Mouse (Mus musculus) naive thymus-derived CD4-positive, alpha-beta T cell, adult 2 months (primary cell): ENCODE data around the gene Ppp5c.

Source experiments
- DNase-seq: peaks from one replicate; pipeline ENCODE4 v3.0.0-alpha.2; 2011; ENCODE audit warnings: low read depth

Ppp5c gene

DNA sequence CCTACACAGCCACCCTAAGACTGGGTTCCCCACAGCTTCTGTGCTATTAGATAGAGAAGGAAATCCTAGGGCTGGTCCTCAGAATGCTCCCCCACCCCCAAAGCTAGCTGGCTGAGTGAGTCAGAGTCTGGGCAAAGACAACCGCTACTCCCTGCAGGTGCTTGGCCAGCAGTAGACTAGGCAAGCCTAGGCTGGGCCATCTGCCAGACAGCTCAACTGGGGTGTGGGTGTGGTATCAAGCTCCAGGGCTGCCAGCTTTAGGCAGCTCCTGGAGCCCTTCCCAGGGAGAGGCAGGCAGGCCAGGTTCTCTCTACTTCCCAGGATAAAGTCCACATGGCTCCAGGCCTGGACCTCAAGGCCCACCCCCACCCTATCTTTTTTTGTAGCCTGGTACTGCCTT is 10.7 kb downstream of the Ppp5c start:
- no peak for DNase-seq

DNA sequence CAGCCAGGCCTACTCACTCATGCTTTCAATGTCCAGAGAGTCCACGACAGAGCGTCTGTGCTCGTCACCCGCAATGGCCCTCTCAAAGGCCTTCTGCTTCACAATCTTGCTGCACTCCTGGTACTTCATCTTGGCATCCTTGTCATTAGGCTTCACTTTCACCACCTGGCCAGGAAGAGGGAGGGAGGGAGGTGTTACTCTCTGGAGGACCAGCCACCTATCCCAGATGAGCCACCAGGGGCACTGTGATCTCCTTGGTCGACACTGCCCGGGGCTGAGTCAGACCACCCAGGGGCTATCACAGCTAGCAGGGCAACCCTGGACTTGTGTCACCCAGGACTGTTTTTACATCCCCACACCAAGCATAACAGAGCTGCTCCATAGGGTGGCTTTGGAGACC is 12.3 kb downstream of the Ppp5c start:
- no peak for DNase-seq

DNA sequence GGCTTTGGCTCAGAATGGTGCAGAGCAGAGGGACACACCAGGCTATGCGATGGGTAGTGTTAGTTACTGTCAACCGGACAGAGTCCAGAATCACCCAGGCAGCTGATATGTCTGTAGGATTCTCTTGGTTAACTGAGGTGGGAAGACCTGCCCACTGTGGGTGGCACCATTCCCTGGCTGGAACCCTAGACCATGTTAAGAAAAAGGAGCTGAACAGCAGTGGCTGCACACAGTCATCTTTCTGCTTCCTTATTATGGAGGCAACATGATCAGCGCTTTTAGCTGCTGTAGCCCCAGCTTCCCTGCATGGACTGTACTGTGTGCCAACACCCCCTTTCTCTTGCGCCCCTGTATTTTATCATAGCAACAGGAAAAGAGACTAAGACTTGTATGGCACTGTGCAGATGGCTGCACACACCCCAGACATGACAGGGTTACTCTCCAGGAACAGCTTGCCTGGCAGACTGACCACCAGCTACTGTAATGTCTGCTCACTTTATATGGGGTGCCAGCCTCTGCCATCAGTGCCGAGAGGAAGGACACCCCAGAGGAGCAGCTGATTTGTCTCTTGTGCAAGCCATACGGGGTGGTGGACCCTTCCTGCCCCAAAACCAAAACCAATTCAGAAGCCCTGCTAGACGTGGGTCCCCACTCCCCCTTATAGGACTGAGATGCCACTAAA is 15.7 kb downstream of the Ppp5c start:
- no peak for DNase-seq

DNA sequence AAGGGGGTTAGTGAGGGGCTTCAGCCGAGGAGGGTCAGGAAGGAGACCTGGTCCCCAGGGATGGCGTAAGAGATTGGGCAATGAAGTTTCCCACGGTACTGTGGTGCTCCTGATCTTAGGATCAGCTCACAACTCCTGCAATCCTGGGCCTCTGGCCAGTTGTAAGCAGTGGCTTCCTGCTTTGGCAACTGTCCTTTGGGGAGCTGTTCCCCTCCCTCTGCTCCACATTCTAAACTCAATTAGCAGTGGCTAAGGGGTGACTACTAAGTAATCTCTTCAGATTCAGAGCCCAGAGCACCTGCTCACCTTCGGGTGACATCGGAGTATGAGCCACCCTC is 17.7 kb downstream of the Ppp5c start:
- DNase-seq = no peak

DNA sequence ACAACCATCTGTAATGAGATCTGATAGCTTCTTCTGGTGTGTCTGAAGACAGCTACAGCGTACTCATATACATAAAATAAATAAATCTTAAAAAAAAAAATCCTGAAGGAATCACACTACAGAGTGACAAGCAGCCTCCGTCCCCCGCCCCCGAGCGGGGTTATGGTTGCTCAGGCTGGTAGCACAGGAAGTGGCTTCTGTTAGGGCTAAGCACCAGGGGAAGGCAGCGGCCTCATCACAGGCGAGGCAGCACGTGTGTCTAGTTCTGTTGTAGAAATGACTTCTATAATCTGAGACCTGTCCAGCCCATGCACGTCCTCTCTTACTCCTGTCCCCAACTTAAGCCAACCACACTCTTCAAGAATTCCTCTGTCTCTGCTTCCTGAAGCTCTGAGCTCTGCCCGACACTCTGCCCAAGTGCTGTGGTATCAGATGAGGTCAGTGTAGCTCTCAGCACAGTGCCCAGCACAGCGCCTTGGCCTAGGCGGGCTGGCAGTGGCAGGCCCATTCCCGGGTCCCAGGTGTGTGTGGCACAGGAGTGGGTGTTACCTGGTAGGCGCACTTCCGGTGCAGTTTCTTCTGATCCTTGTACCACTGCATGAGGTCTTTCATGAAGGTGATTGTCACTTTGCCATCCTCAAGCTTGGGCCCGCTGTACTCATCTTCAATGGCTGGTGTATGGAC is 18.3 kb downstream of the Ppp5c start:
- peak; percentile 62 for DNase-seq

DNA sequence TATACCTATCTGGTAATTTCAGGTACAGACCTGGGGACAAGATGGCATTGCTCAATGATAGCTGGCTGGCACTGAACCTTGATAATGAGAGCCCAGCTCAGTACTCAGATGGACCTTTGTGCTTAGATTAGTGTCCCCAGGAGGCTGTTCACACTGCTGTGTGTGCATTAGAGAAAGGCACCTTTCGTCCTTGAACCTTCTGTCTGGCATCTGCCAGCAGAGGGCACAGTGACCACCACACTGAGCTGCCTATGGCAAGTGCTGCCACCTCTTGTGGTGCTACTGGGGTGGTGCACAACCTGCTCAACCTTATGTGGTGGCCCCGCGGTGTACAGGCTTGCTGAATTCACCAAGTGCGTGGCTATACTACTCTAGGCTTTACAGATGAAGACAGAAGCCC is 20.4 kb downstream of the Ppp5c start:
- DNase-seq = peak; percentile 62

DNA sequence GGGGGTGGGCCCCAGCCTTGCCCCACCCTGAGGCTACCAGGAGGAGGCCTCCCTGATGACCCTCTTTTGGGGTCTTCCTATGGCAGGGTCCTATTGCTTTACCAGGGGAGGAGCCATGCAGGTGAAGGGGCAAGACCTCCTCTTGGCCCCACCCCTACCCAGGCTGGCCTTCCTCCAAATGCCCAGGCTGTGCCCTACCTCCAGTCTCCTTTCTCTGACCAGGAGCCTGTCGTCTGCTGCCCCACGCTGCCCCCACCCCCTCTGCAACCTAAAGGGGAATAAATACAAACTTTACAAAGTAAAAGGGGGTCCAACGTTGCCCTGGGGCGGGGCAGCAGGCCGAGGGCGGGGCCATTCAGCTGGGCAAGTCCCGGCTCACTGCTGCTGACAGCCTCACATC is 23.0 kb downstream of the Ppp5c start:
- no peak for DNase-seq

DNA sequence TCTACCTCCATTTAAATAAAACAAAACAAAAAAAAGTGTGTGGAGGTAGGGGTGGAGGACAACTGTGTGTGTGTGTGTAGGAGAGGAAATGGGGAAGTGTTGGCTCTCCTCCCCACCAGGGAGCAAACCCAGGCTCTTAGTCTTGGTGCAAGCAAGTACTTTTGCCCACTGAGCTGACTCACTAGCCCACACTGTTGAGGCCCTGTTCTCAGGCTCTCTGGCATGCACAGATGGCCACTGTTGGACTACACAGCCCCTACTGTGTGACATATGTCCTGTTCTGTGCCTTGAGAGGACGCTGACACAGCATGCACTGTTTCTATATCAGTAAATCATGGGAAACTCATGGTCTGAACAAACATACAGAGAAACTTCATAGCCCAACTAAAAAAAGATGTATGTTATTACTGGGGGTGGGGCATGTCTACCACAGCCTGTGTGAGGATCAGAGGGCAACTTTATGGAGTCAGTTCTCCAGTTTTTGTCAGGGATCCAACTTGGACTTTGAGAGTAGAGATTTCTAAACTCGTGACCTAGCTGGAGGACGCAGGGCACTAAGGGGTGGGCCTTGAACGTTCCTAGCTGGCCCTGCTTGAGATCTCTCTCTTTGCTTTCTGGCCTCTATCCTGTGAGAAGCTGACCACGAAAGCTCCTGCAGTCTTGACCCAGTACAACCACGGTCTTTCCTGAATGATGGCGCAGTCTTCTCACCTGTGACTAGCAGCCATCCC is 24.3 kb downstream of the Ppp5c start:
- no peak for DNase-seq

DNA sequence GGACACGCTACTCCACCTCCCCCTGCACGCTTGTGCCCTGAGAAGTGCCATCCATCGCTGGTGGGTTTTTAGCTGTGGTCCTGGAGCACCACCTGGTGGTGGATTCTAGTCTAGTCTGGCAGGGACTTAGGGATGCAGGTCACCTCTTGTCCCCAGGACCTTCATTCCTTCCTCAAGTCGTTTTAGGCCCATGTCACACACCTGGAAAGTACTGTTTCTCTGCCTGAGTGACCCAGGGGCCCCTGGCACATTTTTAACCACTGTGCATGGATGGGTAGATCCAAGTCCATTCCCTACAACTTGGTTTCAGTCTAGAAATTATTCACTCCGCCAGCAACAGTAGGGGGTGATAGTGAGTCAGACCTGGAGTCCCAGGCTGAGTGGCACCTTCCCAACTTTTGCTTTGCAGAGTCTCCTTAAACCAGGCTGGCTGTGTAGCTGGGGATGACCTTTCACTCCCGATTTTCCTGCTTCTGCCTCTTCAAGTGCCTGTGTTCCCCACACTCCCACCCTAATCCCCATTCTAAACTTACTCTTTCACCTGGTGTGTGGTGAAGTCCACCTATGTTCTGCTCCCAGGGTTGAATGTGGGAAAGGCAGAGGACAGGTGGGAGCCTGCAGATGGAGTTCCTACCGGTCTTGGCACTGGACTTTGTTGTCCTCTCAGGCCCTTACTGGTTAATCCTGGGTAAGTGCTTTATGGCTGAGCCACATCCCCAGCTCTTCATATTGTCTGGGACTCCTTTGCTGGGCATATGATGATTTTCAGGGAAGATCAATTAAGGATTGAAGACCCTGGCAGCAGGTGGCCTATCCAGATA is 25.1 kb downstream of the Ppp5c start:
- DNase-seq = peak; percentile 94

DNA sequence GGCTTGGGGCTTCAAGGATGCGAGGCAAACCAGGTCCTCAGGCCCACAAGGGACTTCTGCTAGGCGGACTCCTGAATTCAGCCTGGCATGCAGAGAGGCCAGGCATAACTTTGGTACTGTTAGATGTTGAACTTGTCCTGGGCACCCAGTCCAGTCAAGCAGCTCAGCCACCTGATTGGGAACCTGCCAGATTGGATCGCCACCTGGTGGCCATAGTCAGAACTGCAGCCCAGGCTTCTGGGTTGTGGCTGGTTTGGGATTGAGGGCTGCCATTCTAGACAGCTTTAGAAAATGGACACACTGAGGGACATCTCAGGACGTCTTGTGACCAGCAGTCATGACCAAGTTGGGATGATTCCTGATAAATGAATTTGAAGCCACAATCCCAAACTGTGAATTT is 28.1 kb downstream of the Ppp5c start:
- DNase-seq = peak; percentile 88

DNA sequence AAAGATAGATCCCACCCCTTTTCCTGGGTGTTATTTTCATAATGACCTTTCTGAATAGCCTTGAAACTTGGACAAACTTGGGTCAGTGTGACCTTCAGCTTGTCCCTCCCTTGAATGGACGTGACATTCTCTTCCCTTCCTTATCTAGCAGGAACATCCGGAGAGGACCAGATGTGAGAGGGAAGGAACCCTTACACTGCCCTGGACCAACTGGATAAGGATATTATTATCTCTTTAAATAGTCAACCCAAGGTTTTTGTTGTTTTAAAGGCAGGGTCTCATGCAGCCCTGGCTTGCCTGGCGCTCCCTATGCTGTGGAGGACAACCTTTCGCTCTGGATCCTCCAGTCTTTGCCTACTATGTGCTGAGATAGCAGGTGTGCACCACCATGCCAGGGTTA is 28.5 kb downstream of the Ppp5c start:
- no peak for DNase-seq

DNA sequence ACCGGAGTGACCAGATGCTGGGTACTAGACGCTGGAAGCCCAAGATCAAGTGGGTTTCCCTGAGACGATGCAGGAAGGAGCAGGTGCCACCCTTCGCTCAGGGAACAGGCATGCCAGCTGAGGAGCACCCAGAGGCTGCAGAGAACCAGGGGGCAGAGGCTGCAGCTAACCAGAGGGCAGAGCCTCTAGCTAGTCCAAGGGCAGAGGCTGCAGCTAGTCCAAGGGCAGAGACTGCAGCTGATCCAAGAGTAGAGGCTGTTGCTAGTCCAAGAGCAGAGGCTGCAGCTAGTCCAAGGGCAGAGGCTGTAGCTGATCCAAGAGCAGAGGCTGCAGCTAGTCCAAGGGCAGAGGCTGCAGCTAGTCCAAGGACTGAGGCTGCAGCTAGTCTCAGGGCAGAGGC is 32.4 kb downstream of the Ppp5c start:
- no peak for DNase-seq

DNA sequence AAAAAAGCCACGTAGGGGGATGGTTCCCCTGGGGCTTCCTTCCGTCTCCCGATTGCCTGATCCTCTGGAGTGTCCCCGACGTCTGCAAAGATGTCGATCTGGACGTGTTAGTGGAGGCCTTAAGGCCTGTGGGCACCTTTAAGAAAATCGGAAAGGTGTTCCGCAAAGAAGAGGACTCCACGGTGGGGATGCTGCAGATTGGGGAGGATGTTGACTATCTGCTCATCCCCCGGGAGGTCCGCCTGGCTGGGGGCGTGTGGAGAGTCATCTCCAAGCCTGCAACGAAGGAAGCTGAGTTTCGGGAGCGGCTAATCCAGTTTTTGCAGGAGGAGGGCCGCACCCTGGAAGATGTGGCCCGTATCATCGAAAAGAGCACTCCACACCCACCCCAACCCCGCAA is 33.3 kb downstream of the Ppp5c start:
- DNase-seq = no peak

DNA sequence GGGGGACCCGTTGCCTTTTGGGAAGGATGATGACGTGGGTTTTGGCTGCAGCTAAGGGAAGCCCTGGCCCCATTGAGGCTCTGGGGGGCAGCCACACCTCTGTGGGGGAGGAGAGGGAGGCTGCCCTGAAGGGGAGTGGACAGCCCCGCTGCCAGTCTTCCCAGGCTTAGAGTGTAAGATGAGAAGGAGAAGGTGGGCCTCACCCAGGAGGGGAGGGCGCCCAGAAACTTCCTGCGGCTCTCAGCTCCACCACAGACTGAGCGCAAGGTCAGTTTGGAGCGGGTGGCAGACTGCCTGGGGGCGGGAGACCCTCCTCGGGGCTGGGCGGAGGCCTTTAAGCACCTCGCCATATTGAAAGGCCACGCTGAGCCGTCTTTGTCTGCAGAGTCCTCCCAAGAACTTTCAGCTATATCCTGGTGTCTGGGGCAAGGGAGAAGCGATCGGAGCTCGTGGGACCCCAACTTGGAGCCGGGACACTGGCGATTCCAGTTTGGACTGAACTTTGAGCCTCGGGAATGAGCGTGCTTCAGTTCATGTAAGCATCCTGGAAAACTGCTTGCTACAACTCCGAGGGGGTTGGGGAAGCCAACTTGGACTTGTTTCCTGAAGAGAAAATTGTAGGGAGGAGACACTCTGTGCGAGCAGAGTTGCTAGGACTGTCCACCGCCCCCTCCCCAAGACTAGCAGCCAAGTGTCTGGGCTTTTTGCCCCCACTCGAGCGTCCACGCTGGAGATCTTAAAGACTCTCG is 33.9 kb downstream of the Ppp5c start:
- DNase-seq = no peak

DNA sequence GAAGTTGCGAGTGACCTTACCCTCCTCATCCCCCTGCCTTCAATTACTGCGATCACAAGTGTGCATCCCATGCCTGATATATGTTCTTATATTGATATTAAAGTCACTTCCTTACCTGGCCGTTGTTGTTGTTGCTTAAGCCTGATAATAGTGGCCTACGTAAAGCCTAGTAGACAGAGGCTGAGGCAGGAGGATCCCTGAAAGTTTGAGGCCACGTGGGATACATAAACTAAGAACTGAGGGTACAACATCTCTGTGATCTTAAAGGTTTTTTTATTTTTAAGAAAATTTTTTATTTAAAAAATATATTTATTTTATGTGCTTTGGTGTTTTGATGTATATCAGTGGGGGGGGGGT is 35.3 kb downstream of the Ppp5c start, which contains the start of gene Ccdc8:
TSS of gene Ccdc8 (plus strand) at position 258 of the 357 bp plus-strand sequence.
- no peak for DNase-seq

DNA sequence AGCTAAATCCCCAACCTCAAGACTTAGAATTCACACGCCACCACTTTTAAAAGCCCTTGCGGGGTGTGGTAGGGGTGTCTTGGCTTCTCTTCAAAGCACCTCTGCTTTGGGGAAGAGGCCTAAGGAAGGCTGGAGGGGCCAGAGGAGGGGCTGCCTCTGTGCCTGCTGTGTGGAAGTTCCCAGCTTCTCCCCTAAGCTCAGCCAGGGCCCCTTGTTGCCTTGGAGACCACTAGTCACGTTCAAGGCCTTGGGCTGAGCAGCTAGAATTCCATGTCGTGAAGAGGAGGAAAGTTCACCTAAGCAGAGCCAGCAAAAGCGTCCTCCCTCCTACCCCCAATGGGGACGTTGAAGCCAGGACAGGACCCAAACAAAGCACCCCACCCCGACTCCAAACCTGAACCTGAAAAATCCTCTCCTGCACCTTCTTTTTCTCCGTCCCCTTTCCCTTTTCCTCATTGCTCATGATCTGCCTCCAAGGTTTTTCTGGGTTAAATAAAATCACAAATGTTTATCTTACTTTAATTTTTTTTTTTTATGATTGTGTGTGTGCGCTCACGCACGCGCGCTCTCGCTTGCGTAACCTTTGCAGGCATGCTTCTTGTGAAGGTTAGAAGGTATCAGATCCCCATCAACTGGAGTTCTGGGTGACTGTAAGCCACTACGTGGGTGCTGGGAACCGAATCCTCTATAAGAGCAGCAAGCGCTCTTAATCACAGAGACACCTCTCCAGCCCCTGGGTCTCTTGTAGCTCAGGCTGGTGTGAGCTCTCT is 35.9 kb downstream of the Ppp5c start:
- DNase-seq = no peak

DNA sequence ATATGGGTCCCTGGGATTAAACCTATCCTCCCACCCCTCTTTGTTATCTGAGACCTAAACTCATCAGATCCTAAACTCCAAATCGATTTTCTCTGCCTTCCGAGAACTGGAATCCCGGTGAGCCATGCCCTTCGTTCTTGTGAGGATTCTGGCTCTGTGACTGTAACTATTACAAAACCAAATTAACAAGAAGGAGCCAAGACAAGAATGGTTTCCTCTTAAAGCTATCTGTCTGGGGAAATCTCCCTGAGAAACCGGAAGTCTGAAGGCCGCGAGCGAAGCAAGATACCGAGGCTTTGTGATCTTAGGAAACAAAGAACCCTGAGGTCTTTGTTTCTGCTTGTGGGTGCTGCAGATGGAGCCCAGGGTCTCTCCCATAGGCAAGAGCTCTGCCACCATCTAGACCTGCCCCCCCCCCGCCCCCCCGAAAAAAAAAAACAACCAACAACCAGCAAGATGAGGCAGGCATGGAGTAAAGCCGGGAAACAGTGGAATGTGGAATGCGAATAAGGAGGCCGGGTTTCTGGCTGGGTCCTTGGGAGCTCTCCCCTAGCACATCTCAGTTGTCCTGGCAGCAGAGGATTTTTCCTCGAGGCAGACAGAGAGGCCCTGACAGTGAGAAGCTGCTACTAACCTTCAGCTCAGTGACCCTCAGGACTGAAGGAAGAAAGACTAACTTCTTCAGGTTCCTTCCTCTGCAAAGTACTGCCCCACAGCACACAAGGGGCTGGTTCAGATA is 37.5 kb downstream of the Ppp5c start:
- peak; percentile 74 for DNase-seq

DNA sequence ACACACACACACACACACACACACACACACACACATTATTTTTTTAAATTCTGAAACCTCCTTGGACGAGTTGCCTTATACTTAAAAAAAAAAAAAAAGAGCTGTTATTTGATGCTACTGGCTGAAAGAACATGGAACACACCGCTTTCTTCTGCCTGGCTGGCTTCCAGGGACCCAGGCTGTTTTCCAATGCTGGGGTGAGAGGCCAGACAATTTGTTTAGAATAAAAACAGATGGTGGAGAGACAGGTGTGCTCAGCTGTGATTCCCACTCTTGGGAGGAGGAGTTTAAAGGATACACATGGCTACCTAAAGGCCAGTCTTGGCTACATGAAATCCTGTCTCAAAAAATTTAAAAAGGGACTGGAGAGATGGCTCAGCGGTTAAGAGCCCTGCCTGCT is 39.3 kb downstream of the Ppp5c start:
- DNase-seq = no peak

DNA sequence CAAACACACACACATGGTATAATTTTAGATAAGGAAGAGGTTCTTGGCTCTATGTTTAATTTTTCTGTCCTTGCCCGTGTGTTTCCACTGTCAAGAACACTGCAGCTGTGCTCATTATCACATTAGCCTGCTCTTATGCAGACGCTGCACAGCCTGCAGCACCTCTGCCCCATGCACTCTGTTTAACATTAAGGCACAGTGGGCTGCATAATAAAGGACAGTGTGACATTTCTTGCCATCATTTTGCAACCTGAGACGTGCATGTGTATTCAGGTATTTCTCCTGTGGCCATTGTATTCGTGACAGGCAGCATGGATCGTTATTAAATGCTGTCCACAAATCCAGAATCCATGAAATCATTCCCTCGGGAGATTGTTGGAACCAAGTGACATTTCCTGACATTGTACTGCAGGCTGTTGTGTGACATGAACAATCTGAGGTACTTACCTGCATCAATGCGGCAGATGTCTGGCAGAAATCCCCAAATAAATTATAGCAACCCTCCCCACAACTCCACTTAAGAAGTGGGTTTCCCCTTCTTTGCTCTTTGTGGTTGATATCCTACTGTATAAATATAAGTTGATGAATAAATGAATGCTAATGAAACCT is 40.1 kb downstream of the Ppp5c start:
- no peak for DNase-seq
